Mouse (Mus musculus) cerebellum, adult 2 months (tissue): ENCODE measurements around the gene Astn1. TPM values are rescaled to one million over a fixed set of nuclear protein-coding genes. Genes with fewer than 3 reads are reported as not detected.

ENCODE experiments used
- DNase-seq, 2 experiments: peaks; one replicate each; pipeline ENCODE4 v3.0.0; 2021
- H3K27ac ChIP-seq: fragments of 200-500 bp; 2 replicates; pipeline ENCODE4 v1.5.1; 2012; ENCODE audit warnings: low read length, control low read depth, inconsistent platforms; ENCODE audit not compliant: insufficient read depth
- H3K27me3 ChIP-seq: fragments of 200-500 bp; 2 replicates; pipeline ENCODE4 v1.6.1; 2012; ENCODE audit warnings: inconsistent platforms, mild to moderate bottlenecking, low read length, moderate library complexity; ENCODE audit not compliant: control insufficient read depth, insufficient read depth
- H3K4me1 ChIP-seq: fragments of 200-500 bp; 2 replicates; pipeline ENCODE4 v1.6.1; 2011; ENCODE audit warnings: low read length; ENCODE audit not compliant: control insufficient read depth, insufficient read depth
- H3K4me3 ChIP-seq: fragments of 200-500 bp; replicated peaks from 2 replicates; pipeline ENCODE3; 2011; ENCODE audit warnings: mild to moderate bottlenecking, low read depth, low read length, control low read depth; ENCODE audit not compliant: insufficient read depth
- CTCF ChIP-seq: fragments of 200-500 bp; IDR thresholded peaks from 2 replicates; pipeline ENCODE4 v1.5.1; 2011; ENCODE audit warnings: low read depth, mild to moderate bottlenecking, control low read depth, low read length, moderate library complexity, borderline replicate concordance; ENCODE audit not compliant: insufficient read depth
- POLR2A ChIP-seq: fragments of 200-500 bp; IDR thresholded peaks from 2 replicates; pipeline ENCODE4 v1.6.1; 2011; ENCODE audit warnings: low read length, control low read depth, borderline replicate concordance; ENCODE audit not compliant: insufficient read depth
- WGBS: fragments of 180-500 bp; shearing (Covaris S2); methylation state at CpG from one replicate; pipeline ENCODE4 v1.1.7; 2018; 5-methylcytosine and 5-hydroxymethylcytosine counted together
- polyA plus RNA-seq: library from polyadenylated mRNA; depleted of rRNA; stranded (reverse); fragments of >200 nt; gene quantifications from 2 replicates; pipeline ENCODE4 v1.2.3, GENCODE M21; 2012

Astn1 gene
- polyA plus RNA-seq, 1 experiment, result 32.2 TPM

DNA sequence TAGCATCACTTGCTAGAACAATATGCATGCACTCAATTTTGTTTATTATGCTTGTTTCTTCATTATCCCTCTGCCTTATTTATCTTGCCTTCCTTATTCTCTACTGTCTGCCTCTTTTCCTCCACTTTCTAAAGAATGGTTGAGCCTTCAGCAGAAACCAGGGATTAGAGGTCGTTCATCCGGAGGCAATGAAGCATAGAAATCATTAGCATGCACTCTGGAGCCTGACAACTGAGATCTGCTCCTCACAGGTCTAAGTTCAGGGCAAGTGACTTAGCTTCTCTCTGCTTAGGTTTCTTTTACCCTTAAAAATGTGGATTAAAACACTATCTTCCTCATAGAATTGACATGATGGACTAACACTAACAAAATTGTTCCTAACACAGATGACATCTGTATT, 241.0 kb downstream of the Astn1 start:
- Histone ChIP-seq H3K4me3 (no peak overlapping the region), H3K4me1 (no peaks in the 10 kb centered on the region), H3K27me3 (no peaks in the 10 kb centered on the region), H3K27ac (no peak overlapping the region)
- no peak for TF ChIP-seq CTCF
- TF ChIP-seq POLR2A, result no peak
- no peak for DNase-seq
- 32% methylated on average over 2 of the region's 2 CpGs for WGBS

DNA sequence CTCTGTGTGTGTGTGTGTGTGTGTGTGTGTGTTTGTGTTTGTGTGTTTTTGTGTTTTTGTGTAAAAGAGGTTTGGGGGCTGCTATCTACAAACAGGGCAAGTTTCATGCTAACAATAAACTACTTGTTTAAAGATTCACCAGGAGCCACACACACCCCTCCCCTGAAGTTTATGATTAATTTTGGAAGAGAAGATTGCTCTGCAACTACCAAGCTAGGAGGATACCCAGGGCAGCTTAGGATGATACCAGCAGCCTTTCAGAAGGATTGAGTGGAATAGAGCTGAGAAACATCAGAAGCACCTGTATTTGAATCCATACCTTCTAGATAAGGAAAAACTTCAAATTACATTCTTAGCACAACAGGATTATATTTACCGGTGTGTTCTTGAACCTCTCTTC, 242.1 kb downstream of the Astn1 start:
- H3K27ac ChIP-seq, result no peak overlapping the region
- no peaks in the 10 kb centered on the region for H3K27me3 ChIP-seq
- no peak for DNase-seq
- no peaks in the 10 kb centered on the region for H3K4me1 ChIP-seq
- TF ChIP-seq CTCF, result no peak
- TF ChIP-seq POLR2A, result no peak
- WGBS, result 97% methylated on average over 1 of the region's 1 CpGs
- H3K4me3 ChIP-seq, result no peak overlapping the region

DNA sequence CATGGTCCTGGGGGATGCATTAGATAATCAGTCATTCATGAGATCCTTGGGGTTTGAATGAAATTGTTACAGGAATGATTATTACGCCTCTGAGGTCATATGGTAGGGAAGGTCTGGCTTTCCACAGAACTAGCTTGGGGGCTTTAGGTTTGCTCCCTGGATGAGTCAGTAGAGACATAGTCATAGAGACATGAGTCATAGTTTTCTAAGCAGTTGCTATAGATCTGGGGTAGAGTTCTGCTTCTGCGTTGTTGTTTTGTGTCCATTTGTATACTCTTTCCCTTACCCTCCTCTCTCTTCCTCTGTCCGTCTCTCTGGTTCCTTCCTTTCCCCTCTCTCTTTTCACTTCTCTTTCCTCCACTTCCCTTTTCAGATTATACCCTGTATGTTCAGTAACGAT, 243.5 kb downstream of the Astn1 start:
- WGBS, result 91% methylated on average over 4 of the region's 4 CpGs
- TF ChIP-seq POLR2A (no peak), CTCF (no peak)
- no peak for DNase-seq
- H3K27me3 ChIP-seq, result no peaks in the 10 kb centered on the region
- no peak overlapping the region for H3K27ac ChIP-seq
- H3K4me3 ChIP-seq, result no peak overlapping the region
- no peaks in the 10 kb centered on the region for H3K4me1 ChIP-seq

DNA sequence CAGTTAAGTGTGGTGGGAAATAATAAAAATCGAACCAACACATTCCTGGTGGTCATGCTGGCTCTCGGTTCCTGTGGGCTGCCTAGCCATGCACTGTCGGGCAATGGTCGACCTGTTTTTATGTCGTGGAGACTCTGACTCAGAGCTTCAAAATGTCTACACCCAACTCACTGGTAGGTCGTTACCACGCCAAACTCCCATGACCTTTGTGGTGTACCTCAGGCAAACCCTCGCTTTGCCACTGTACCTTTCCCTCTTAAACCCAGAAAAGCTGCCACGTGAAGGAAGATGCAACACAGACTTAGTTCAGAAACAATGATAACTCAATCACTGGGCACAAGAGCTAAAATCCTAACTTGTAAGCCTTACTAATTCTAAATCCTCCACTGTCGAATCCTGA, 244.3 kb downstream of the Astn1 start:
- TF ChIP-seq POLR2A (no peak), CTCF (no peak)
- DNase-seq, result no peak
- 96% methylated on average over 10 of the region's 10 CpGs for WGBS

DNA sequence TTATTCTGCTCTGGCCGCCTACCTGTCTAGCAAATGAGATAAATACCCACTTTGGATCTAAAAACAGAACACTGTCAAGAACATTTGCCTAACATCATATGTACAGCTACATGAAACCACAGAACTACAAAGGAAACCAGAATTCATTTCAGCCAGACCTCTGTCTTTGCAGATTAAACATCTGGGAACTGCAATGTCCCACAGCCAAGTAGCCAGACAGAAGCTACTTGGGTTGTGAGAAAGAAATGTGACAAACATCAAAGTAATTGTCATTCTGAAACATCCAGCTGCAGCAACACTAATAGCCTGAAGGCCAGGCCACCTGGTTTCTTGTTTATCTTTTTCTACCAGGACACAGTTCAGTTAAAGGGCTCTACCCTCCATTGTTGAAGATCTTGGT, 245.1 kb downstream of the Astn1 start:
- no peaks in the 10 kb centered on the region for H3K27me3 ChIP-seq
- 93% methylated on average over 1 of the region's 1 CpGs for WGBS
- TF ChIP-seq POLR2A (no peak), CTCF (no peak)
- no peak overlapping the region for H3K27ac ChIP-seq
- H3K4me1 ChIP-seq, result no peaks in the 10 kb centered on the region
- DNase-seq, result no peak
- no peak overlapping the region for H3K4me3 ChIP-seq

More for the DNA sequence above, 244.3 kb downstream of the Astn1 start:
- Histone ChIP-seq H3K27me3 (no peaks in the 10 kb centered on the region), H3K4me1 (no peaks in the 10 kb centered on the region), H3K27ac (no peak overlapping the region), H3K4me3 (no peak overlapping the region)

DNA sequence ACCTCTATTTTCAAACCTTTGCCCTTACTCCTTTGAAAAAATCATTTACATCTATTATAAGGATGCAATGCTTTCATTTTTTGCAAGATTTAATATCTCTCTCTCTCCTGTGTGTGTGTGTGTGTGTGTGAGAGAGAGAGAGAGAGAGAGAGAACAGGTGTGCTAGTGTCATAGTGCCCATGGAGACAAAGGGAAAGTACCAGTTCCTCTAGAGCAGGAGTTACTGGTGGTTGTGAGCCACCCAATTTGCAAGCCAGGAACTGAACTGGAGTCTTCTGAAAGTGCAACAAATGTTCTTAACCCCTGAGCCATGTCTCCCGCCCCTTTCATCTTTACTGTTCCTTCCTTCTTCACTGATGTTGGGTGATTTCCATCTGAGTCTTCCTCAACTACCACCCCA, 253.1 kb downstream of the Astn1 start:
- no peak for TF ChIP-seq CTCF
- no peak for TF ChIP-seq POLR2A
- WGBS, result 96% methylated on average over 1 of the region's 1 CpGs
- DNase-seq, result no peak
- Histone ChIP-seq H3K27me3 (no peaks in the 10 kb centered on the region), H3K4me3 (no peak overlapping the region), H3K27ac (no peak overlapping the region), H3K4me1 (no peaks in the 10 kb centered on the region)

DNA sequence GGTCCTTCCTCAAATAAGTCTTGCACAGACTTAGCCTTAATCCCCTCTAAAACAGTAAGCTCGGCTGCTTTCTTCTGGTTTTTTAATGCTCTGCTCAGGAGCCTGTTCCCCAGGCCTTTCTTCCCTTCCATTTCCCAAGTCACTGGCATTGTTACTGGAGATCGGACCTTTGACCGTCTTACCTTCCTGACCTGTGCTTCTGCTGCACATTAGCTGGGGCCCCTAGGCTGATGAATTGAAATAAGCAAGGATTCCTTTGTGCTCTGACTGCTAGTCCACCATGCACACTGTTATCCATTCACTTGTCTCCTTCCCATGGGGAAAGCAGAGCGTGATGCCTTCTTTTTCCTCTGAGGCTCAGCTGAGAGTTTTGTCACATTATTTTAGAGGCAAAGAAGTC, 255.9 kb downstream of the Astn1 start:
- H3K4me1 ChIP-seq, result no peaks in the 10 kb centered on the region
- WGBS, result 92% methylated on average over 4 of the region's 4 CpGs
- TF ChIP-seq POLR2A (no peak), CTCF (no peak)
- no peak for DNase-seq
- H3K27me3 ChIP-seq, result no peaks in the 10 kb centered on the region
- H3K4me3 ChIP-seq, result no peak overlapping the region
- H3K27ac ChIP-seq, result no peak overlapping the region

DNA sequence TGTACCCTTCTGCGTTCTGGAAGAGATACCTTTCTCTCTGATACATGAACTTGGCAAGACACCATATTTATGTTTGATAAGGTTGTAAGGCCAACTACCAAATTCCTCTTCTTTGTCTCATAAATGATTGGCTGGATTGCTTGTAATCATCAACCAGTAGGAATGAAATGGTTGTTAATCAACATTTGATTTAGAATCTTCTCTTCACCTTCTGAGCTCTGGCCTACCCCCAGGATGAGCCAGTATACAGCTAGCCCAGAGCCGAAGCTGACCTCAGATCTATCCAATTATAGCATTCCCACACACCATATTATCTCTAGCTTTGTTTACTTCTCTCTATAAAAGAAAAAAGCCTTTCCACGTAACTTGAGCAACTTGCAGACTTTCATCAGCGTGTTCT, 270.9 kb downstream of the Astn1 start:
- no peak overlapping the region for H3K27ac ChIP-seq
- no peak overlapping the region for H3K4me3 ChIP-seq
- 94% methylated on average over 4 of the region's 4 CpGs for WGBS
- TF ChIP-seq POLR2A (no peak), CTCF (no peak)
- no peaks in the 10 kb centered on the region for H3K27me3 ChIP-seq
- no peak for DNase-seq
- no peaks in the 10 kb centered on the region for H3K4me1 ChIP-seq

DNA sequence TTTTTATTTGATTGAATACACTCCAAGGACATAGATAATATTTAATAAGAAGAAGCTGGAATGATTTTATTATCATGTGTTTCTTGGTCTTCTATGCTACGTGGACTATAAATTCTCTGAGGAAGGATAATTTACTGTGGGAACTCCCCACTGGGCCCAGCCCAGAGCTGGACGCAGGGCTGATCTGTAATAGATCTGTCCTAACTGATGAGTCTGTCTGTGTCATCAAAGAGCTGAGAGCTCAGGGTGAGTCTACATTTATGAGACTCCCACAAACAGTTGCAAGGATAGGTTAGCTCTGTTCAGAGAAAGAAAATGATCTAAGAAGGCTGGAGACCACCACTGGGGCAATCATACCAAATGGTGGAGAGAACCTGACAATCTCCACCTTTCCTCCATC, 271.4 kb downstream of the Astn1 start:
- H3K4me3 ChIP-seq, result no peak overlapping the region
- DNase-seq, result no peak
- no peaks in the 10 kb centered on the region for H3K4me1 ChIP-seq
- 89% methylated on average over 2 of the region's 2 CpGs for WGBS
- no peak for TF ChIP-seq POLR2A
- no peak for TF ChIP-seq CTCF
- H3K27me3 ChIP-seq, result no peaks in the 10 kb centered on the region
- no peak overlapping the region for H3K27ac ChIP-seq
